Mouse (Mus musculus) adrenal gland, adult (tissue): ENCODE results near the gene Bspry.
"Not testable (repeated sequence)": the region's sequence is repeated elsewhere in the genome, so short reads cannot be mapped to it uniquely, and the experiment has no call there.

ENCODE experiments used
- DNase-seq, 2 experiments: peaks; one replicate each; pipeline ENCODE4 v3.0.0; 2022 to 2023; ENCODE audit warnings: low spot score in 1 of 2; ENCODE audit not compliant: inconsistent age in 2 of 2

Bspry gene

DNA sequence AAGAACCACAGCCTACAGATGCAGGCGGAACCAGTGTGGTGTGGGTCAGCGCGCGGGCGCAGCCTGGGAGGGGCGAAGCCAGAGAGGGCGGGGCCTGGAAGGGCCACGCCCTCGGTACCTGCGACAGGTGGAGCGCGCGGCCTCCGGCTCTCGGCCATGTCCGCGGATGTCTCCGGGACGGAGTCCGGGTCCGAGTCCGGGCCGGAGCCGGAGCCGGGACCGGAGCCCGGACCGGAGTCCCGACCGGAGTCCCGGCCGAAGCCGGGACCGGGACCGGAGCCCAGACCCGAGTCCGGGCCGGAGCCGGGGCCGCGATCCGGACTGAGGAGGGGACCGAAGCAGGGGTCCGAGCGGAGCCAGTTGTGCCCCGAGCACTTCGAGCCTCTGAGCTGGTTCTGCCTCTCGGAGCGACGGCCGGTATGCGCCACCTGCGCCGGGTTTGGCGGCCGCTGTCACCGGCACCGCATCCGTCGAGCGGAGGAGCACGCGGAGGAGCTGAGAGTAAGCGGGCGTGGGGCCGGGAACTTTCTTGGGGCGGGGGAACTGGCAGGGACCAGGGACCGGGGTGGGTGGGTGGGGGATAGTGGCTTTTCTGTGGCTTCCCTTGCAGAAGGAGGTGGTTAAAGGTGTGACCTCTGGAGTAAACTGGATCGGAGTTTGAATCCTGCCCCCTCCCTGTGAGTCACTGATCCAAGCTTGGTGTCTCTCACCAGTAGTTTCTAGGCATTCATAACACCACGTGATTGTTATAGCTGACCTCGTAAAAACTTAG lies at the start of gene Bspry:
Gene Bspry, plus strand, starts transcription at position 117 of the 772 bp plus-strand sequence.
- peak; percentile 72 to 80 for DNase-seq

DNA sequence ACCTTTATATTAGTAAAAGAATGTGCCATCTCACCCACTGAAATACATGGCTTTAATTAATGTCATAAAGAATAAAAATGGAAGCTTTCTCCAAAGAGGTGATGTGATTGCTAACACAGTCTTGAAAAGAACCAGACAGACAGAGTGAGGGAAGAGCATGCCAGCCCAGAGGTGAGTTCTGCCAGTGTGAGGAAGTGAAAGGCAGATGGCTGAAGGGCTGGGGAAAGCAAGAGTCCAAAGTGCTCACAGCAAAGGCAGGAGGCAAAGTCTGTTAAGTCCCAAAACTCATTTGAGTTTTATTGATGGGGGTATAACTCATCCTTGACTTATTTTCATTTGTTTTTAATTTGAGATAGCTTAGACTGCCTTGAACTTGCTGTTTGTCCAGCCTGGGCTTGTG lies 49.2 kb upstream of the Bspry start:
- DNase-seq, result no peak

DNA sequence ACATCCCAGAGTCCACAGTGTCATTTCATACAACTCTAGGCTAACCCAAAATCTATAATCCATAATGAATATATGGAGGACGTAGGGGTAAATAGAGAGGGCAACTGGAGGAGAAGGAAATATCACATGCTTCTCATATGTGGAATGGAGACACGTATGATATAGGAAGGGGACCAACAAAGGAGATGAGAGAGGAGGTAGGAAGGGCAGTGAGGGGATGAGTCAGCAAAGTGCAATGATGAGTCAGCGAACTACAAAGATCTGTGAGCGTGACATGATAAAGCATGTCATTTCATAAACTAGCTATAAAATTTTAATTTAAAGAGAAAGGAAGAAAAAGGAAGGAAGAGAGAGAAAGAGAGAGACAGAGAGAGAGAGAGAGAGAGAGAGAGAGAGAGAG lies 48.3 kb upstream of the Bspry start:
- peak in 1 of 2 experiments; percentile 67 for DNase-seq

DNA sequence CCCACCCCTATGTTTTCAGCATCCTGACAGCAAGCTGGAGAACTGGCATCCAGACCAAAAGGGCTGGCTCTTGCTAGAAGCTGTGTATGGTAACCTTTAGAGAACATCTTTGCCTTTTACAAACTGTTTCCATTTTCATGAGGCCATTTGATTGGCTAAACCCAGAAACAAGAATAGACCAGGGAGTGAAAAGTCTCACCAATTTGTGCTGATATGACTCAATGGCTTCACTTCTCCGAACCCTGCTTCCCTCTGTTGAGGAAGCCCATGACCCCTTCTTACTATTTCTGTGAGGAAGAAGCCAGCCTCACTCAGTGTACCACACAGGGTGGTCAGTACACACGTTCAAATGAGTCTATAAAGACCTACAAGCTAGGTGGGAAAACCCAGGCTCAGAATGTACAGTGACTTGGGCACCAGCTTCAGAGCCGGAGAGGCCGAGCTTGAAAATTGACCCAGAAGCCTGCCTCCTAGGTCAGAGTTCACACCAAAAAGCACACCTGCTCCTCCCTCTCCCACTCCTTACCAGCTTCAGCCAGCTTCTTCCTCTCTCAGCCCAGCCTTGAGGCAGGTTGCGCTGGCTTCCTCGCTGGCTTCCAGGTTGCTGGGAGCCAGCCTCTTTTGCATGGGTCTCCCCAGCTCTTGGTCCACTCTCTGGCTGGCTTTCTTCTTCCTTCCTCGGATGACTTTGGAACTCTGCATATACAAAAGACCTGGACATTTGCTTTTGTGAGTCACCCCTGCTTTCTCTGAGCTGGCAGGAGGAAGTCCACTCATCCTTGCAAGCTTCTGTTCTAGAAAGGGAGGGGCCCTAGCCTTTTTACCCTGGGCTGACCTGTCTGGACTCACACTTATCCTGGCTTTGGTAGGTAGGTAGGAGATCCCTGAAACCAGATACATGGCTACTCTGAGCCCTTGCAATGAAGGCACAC lies 45.6 kb upstream of the Bspry start:
- peak in 1 of 2 experiments; percentile 71 for DNase-seq

DNA sequence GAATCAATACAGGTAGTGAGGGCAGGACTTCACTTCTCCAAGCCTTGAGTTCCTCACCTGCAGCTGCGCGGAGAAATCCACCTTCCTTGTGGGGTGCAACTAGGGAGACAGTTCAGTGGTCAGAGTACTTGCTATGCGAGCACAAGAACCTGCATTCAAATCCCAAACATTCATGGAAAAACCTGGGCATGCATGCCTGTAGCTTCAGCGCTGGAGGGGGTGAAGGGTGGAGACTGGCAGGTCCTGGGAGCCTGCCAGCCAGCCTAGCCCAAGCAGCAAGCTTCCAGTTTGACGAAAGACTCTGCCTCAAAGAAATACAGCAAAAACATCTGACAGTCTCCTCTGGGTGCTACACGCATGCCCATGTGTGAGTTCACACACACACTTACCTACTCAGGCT lies 44.8 kb upstream of the Bspry start, which contains the start of gene Rnf183:
Gene Rnf183, minus strand, starts transcription at position 172 of the 400 bp plus-strand sequence.
- no peak for DNase-seq

DNA sequence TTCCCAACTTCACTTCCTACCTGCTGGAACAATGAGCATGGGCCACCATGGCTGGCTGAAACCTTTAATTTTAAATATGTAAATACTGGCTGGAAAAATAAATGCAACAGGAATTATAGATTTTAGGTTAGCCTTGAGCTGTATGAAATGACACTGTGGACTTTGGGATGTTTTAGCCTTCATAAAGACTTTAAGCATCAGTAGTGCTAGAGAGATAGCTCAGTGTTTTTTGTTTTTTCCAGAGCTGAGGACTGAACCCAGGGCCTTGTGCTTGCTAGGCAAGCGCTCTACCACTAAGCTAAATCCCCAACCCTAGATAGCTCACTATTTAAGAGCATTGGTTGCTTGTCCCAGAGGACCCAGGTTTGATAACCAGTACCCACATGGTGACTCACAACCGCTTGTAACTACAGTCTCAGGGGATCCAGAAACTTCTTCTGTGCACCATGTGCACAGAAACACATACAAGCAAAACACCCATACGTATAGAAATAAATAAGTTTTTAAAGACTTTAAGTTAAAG lies 42.5 kb upstream of the Bspry start:
- no peak for DNase-seq

DNA sequence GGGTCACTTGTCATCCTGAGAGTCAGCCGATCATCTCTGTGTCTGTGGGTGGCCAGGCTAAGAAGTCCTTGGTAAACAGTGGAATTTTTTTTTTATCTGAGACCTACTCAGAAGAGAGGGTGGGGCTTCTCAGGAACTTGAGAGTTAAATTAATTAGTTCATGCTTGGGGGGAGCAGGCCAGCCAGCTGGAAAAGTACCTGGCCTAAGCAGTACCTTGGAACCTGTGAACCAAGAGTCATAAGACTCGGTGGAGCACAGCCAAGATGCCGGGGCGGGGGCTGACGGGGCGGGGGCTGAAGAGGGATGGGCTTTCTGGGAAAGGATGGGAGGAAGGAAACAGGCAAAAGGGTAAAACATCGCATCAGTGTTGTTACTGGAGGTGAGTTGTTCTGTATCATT lies 42.0 kb upstream of the Bspry start:
- no peak for DNase-seq

DNA sequence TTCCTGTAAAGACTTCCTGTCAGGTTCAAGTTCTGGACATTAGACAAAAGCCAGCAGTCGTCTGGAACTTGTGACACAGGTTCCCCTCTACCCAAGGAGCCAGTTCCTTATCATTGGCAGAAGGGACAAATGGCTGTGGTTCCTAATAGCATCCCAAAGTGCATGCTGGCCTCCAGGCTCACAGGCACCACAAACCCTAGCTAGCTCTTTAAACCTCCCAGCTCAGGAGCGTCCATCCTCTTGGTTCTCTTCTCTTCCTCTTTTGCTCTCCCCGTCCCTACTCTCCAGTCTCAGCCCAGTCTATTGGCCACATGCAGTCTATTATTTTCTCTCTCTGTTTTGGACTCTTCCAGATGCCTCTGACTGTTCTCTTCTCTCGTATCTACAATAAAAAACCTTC lies 40.1 kb upstream of the Bspry start:
- no peak for DNase-seq

DNA sequence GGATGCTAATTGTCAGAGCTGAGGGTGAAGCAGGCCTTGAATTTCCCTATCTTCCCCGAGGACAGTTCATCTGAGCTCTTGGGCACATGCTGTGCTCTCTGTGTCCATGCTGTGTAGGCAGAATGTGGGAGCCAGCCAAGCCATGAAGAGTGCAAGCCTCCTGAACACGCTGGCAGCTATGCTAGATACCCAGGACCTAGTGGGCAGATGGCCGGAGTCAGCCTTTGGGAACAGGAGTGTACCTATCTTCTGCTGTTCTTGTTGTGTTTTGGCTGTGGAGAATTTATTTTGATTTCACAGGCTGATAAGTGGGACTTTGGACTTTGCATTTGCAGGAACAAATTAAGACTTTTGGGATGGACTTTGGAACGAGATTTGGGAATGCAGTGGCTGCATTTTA lies 39.3 kb upstream of the Bspry start:
- no peak for DNase-seq

DNA sequence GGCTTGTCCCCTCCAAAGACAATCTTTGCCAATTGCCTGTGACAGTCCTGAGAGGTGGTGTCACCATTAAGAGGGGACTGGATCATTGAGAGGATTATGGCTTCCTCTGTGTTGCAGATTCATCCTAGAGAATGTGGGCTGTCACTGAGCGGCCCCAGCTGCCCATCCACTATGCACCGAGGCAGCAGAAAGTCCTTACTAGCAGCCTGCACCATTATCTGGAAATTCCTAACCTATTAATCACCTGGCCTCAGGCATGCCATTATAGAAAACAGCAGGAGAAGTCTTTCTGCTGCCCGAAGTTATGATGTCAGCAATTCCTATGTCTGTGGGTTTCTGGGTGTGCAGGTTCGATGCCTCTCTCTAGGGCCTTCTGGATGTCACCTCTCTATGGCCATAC lies 38.9 kb upstream of the Bspry start:
- no peak for DNase-seq

DNA sequence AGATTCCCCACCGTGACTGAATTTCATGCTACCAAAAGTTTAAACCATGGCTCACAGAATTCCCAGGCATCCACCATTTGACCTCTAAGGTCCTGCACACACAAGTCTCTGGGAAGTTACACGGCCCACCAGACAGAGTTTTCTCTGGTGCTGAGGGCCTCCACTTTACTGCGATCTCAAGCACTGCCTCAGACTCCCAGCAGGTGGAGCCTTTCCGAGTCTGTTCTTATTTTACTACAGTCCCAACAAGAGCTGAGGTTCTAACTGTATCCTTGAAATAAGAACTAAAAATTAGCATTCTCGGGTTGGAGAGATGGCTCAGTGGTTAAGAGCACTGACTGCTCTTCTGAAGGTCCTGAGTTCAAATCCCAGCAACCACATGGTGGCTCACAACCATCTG lies 24.9 kb upstream of the Bspry start:
- peak; percentile 45 to 74 for DNase-seq

DNA sequence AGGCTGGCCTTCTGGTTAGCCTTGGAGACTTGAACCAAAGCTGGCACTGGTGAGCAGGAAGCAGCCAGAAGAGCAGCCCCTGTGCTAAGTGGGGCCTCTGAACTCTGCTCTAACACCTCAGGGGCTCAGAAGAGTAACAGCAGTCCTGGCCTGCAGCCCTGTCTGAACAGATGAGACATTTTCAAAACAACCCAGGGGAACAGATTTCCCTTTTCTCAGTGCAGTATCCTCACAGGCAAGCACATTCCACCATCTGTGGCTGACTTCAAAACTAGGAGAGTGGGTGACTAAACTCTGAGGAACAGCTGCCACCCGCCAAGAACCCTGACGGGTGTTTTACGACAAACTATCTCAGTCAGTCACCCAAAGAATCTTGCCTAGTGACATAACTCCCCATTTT lies 20.8 kb upstream of the Bspry start:
- no peak for DNase-seq

DNA sequence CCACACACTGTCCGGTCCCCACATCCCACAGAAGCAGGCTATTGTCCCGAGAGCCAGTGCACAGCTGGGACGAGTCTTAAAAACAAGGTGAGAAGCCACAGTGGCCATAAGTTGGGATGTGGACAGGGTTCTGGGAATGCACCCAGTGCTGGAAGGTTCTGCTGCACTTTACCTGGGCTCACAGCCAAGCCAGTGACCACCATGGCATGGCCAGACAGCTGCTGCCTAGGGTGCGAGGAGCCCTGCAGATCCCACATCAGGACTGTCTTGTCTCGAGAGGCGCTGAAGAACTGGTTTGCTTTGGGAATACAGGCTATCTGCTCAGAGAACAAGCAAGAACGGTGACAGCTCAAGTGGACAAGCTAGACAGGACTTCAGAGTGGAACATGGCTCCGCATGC lies 19.5 kb upstream of the Bspry start:
- DNase-seq, result no peak

DNA sequence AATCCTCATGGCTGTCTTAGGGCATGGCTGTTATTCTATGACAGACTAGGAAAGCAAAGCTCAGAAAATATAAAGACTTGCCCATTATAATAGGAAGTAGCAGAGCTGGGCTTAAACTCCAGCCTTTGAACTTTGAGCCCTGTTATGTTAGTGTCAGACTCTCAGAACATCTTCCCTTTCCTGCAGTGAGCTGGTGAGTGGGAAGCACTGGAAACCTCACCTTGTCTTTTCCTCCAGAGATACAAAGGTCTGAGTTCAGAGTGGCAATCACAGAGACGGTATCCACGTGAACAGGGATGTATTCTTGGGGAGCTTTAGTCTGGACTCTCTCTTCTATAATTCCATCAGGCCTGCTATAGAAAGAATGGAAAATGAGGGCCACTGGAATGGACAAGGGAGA lies 16.7 kb upstream of the Bspry start:
- no peak for DNase-seq

DNA sequence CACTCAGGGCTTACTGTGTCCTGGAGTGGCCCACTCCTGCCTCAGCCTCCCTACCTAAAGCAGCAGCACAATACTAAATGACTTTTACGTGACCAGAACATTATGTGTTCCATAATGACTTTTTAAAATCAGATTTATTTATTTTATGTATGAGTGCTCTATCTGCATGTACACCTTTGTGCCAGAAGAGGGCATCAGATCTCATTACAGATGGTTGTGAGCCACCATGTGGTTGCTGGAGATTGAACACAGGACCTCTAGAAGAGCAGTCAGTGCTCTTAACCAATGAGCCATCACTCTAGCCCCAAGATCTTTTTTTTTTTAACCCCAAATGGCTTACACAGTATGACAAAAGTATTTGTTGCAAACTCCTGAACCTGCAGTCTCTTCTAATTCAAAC lies 11.7 kb upstream of the Bspry start:
- DNase-seq, result no peak

DNA sequence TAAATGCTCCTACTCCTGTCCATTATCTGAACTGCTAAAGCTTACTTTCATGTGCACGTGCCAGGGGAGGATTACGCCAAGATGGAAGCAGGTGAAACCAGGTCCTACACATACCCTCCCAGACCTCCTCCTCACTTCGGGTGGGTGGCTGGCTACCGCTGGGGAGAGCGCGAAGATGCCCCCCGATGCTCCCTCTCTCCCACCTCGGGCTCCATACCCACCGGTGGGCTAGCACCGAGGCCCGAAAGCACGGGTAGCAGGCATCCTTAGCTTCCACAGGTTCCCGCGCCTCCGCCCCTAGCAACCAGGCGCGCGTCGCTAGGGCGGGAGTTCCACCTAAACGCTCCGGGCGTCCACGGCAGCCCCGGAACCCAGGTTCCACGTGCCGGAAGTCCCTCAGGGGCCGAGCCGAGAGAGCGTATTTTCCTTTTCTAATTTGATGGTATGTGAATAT lies 9.2 kb upstream of the Bspry start, which contains the start of gene Wdr31:
Gene Wdr31, minus strand, starts transcription at position 299 of the 454 bp plus-strand sequence.
- DNase-seq, result peak; percentile 82 to 93

DNA sequence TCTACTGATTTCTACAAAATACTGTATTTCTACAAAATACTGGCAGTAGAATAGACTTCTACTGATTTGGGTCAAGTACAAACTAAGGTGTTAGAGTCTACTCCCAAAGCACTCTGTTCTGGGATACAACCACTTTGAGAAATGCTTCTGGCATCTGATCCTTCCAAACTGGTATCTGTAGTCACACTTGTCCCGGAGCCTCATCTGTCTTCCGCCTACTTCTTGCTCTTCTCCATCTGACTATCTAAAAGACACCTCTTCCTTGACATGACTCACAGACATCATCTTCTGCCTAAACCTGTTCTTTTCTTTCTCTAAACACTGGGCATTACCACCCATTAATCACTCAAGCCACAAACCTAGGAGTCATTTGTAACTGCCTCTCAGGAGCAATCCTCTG lies 7.8 kb upstream of the Bspry start:
- no peak for DNase-seq

DNA sequence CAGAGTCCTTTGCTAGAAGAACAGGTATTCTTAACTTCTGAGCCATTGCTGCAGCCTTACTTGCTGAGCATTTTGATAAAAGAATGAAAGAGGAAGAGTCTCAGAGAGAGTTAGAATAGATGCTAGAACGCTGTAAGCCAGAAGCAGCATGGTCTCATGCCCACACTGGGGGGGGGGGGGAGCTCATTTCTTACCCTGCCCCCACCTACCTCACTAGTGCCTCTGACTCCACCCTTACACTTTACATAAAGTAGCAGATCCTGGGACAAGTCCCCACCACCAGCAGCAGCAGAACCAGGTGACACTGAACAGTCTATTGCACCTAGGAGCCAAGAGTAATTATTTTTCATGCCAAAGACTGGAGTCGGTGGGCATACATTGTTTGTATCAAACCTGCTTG lies 4.7 kb upstream of the Bspry start:
- DNase-seq, result no peak

DNA sequence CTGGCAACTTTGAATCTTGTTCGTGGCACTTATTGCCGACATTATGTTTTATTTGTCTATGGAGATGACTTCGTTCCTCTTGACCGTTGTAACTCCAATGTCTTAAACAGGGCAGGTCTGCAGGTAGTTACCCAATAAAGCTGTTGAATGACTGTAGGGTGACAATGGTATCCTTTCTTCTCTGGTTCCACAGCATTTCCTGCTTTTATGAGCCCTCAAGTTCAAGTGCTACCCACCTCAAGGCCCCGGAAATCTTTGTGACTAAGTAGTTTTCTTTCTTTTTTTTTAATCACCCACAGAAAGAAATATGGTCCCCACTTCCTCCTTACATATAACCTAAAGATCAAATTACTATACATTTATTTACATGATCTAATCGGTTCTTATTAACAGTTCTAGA lies 4.1 kb upstream of the Bspry start:
- DNase-seq, result no peak

DNA sequence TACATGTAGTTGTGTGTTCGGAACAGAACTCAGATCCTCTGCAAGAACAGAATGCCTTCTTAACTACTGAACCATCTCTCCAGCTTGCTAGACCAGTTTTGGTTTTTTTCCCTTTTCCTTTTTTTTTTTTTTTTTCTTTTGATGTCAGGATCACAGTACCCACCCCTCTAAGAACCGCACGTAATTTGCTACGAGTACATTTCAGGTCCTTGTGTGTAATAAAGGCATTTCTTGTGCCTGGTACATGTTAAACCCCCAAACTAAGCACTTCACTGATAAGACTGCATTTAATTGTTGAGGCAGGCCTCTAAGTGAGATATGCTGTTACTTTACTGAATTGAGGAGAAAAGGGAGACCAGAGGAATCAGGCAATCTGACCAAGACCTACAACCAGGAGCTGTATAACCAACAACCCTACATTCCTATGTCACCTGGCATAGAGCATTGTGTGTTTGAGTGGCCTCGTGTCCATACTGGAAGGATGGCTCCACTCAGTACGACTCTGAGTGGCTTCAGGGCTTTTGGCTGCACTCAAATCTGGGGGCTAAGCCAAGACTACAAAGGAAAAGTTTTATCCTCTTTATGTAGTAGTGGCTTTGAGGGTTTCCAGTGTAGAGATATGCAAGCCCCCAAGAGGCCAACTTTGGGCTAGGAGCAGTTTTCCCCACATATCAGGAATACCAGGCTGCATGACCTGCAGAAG lies 2.2 kb upstream of the Bspry start:
- DNase-seq, result no peak

DNA sequence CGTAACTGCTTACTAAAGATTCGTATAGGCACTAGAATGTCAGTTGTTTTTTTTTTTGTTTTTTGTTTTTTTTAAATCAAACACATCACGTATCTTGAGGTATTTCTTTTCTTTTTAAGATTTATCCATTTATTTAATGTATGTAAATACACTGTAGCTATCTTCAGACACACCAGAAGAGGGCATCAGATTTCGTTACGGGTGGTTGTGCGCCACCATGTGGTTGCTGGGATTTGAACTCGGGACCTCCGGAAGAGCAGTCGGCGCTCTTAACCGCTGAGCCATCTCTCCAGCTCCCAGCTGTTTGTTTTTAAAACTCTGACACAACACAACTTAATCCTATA lies 288 bp upstream of the Bspry start:
- DNase-seq, result not testable (repeated sequence)
